Mouse (Mus musculus) erythroid progenitor cell, adult 5-6 weeks (primary cell): Measurements from ENCODE around the gene Cer1. TPM values are rescaled to one million over a fixed set of nuclear protein-coding genes. Genes with fewer than 3 reads are reported as not detected.

Experiments used
- total RNA-seq, 2 experiments: library from RNA; stranded (forward) in 1 of 2; stranded (reverse) in 1 of 2; fragments of 150-400 nt in 1 of 2; fragments of 186-747, 209-891 nt in 1 of 2; gene quantifications; 2 replicates each; pipeline versions ENCODE4 v1.2.3 to v1.2.4; 2015 to 2017; ENCODE audit warnings: low replicate concordance in 2 of 2

Cer1 gene
- total RNA-seq, 2 experiments from 2014 or later, result not detected

Other genes with a start within 250 kb of the Cer1 start
- gene Nfib, start 179.4 kb downstream of the Cer1 start, total RNA-seq (2015; ENCODE audit: low replicate concordance), result 1.3 TPM in 1 of 2 replicates, not detected in the other
- not detected in 2 replicates for gene Nfib, start 179.4 kb downstream of the Cer1 start, total RNA-seq (2017; ENCODE audit: low replicate concordance)
- 3.6 and 4.6 TPM in 2 replicates for gene Zdhhc21, start 25.2 kb downstream of the Cer1 start, total RNA-seq (2015; ENCODE audit: low replicate concordance)
- gene Zdhhc21, start 25.2 kb downstream of the Cer1 start, total RNA-seq (2017; ENCODE audit: low replicate concordance), result 0.23 and 1.7 TPM in 2 replicates
- not detected in 2 replicates for gene Frem1, start 167.2 kb upstream of the Cer1 start, total RNA-seq (2015; ENCODE audit: low replicate concordance)
- gene Frem1, start 167.2 kb upstream of the Cer1 start, total RNA-seq (2017; ENCODE audit: low replicate concordance), result not detected in 2 replicates